Mouse (Mus musculus): ENCODE measurements around the gene Paf1.
"Not testable (repeated sequence)": the region's sequence is repeated elsewhere in the genome, so short reads cannot be mapped to it uniquely, and the experiment has no call there.

Paf1 gene

GRCm38 (mm10) chr7:28383606-28384005 is 9.1 kb upstream of the Paf1 start:
- DNase-seq (ENCODE audit: low read depth, low spot score) = no peak

DNA sequence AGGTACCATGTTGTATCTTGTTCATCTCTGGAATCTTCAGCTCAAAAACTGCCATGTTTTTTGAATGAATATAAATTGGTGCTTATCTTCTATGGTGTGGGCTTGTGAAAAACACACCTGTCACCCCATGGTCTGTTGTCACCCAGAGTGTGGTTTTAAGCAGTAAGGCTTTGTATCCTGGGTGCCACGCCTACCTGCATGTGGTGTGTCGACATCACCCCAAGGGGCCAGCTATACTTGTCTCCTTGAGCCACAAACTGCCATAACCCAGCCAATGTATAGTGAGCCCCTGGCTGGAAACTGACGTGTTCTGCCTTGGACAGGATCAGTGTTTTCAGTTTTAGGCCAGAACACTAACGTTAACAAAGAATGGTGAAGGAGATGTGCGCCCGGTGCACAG is 8.6 kb upstream of the Paf1 start:
- no peak for DNase-seq (ENCODE audit: low read depth, low spot score)

- no peak for DNase-seq (ENCODE audit: low read depth, low spot score)
Observed at GRCm38 (mm10) chr7:28385196-28385595, 7.6 kb upstream of the Paf1 start.

DNA sequence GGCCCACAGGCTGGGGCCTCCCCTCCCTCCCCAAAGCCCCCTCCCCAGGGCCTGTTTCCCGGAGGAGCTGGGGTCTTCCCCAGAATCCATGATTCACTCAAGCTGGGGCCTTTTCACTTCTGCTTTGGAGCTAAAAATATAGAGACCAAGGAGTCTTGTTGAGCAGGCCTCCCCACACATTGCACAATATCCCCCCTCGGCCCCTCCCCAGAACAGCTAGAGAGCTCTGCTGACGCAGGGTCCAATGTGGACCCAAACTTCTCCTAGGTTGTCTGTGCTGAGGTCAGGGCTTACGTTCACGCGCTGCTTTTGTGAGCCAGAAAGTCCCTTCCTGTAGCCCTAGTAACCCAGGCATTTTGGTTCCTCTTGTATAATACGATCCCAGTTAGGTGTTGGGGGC is 6.7 kb upstream of the Paf1 start:
- DNase-seq (ENCODE audit: low read depth, low spot score) = no peak

DNA sequence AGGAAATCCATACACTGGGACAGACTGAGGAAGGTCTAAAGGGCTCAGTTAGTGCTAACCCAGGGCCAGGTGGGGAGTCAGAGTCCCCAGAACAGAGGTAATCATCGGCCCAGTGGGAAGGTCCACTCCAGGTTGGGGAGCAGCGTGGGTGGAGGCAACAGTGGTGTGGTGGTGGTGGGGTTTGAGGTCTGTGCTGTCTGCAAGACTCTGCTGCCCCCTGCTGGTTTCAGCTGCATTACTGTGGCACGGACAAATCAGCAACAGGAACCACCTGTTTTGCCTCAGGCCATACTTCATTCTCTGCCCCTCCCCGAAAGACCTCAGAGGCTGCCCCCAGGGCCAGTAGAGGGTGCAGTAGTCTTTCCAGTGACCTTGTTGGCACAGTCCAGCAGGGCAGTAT is 6.3 kb upstream of the Paf1 start:
- DNase-seq (ENCODE audit: low read depth, low spot score) = no peak

- DNase-seq (ENCODE audit: low read depth, low spot score) = not testable (repeated sequence)
Observed at GRCm38 (mm10) chr7:28386877-28387276, 5.9 kb upstream of the Paf1 start.

DNA sequence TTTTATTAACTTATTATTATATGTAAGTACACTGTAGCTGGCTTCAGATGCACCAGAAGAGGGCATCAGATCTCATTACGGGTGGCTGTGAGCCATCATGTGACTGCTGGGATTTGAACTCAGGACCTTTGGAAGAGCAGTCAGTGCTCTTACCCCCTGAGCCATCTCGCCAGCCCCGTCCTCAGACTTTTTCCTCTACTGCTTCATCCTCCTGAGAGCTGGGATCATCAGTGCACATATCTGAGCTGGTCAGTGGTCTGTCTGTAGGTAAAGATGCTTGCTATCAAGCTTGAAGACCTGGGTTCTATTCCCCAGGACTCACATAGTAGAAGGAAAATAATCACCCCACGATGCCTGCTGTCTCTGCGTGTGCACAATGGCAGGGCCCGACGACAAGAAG is 5.4 kb upstream of the Paf1 start:
- DNase-seq (ENCODE audit: low read depth, low spot score) = not testable (repeated sequence)

DNA sequence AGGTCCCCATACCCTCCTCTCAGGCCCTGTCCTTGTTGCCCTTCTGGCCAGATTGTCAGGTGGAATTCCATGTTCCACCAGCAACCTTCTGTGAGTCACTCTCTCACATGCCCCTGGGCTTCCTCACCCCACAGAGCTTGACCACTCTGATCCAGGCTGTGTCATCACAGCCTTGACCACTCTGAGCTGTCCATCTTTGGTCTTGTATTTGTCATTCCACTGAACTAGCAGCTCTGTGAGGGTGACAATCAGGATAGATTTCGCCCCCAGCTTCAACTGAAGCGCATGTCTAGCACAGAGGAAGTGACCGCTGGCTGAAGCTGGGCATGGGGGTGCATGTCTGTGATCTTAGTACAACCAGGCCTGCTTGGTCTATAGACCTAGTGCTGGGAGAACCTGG is 2.4 kb upstream of the Paf1 start:
- no peak for DNase-seq (ENCODE audit: low read depth, low spot score)

DNA sequence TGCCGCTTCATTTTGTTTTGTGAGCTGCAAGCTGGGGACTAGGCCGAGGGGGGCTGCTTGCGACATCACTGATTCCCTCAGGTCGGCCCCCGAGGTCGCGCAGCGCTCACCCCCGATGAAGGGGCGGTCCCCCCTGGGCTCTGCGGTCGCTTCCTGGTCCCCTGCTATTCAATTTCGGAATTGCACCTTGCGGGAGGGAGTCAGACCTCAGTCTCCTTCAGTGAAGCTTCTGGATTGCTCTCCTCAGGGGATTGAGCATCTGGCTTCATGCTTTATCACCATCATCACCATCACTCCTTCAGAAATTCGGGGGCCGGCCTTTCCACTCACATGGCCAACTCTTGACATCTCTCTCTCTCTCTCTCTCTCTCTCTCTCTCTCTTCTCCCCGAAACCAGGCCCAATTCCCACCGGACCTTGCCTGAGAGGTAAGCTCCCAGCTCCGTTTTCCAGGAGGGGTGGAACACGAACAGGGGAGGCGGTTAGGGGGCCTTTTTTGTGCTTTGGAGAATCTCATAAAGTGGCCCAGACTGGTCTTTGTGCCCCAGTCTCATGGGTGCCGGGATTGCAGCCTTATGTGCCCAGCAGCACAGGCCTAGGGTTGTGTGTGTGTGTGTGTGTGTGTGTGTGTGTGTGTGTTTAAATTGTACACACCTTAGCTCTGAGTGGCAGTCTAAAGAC is 661 bp downstream of the Paf1 start:
- no peak for DNase-seq (ENCODE audit: low read depth, low spot score)

GRCm38 (mm10) chr7:28395425-28395824 is 2.7 kb downstream of the Paf1 start:
- DNase-seq (ENCODE audit: low read depth, low spot score) = no peak

GRCm38 (mm10) chr7:28398000-28398399 is 5.2 kb downstream of the Paf1 start:
- DNase-seq (ENCODE audit: low read depth, low spot score) = no peak

DNA sequence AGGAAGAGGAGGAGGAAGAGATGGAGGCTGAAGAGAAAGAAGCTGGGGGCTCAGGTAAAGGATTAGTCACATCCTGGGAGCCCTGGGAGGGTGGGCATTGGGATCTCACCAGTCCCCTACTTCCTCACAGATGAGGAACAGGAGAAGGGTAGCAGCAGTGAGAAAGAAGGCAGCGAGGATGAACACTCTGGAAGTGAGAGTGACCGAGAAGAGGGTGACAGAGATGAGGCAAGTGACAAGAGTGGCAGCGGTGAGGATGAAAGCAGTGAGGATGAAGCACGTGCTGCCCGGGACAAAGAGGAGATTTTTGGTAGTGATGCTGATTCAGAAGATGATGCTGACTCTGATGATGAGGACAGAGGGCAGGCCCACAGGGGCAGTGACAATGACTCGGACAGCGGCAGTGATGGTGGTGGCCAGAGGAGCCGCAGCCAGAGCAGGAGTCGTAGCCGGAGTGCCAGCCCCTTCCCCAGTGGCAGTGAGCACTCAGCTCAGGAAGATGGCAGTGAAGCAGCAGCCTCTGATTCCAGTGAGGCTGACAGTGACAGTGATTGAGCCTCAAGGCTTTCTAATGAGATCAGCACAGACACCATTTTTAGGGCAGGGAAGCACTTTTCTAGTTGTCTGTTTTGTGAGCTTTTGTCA is 6.1 kb downstream of the Paf1 start:
- DNase-seq (ENCODE audit: low read depth, low spot score) = no peak

DNA sequence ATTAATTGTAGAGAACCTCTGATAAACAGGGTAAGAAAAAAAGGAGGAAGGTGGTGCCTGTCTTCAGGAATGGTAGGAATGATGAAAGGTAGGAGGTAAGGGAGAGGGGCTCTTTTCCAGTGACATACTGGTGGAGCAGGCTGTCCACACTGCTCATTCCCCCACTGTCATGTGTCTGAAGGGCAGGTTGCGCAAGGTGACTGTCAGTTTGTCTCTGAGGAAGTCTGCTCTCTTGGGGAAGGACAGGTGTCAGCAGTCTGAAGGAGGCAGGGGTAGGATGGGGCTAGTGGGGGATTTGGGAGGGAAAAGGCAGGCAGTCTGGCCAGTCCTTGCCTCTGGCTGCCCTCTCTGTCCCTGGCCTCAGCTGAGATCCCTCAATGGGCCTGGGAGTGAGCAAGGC is 8.3 kb downstream of the Paf1 start:
- no peak for DNase-seq (ENCODE audit: low read depth, low spot score)

- DNase-seq (ENCODE audit: low read depth, low spot score) = no peak
Observed at GRCm38 (mm10) chr7:28401942-28402341, 9.2 kb downstream of the Paf1 start.

DNA sequence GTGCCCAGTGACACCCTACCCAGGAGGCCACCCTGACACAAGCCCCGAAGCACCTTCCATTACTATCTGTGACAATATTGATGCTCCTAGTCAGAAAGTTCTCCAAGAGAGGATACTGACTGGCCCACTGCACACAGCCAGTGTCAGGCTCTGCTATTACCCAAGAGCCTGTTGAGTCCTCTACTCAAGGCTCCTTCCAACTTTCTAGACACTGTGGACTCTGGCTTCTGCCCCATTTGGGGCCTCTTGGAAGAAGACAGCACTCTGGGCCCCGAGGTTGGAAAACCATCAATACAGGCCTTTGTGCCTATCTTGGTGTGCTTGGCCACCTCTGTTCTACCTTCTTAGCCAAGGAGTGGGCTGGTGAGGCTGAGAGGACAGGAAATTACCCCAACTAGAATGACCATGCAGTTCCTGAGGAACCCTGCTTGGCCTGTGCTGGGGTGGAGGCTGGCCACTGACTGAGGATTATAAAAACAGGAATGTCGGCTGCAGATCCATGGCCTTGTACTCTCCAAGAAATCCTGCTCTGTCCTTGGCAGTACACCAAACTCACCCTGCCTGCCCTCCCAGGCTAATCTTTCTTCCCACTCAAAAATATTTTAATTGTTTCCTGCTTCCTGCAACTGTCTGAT is 18.2 kb downstream of the Paf1 start:
- no peak for DNase-seq (ENCODE audit: low read depth, low spot score)

- no peak for DNase-seq (ENCODE audit: low read depth, low spot score)
Observed at GRCm38 (mm10) chr7:28412826-28413225, 20.1 kb downstream of the Paf1 start.

DNA sequence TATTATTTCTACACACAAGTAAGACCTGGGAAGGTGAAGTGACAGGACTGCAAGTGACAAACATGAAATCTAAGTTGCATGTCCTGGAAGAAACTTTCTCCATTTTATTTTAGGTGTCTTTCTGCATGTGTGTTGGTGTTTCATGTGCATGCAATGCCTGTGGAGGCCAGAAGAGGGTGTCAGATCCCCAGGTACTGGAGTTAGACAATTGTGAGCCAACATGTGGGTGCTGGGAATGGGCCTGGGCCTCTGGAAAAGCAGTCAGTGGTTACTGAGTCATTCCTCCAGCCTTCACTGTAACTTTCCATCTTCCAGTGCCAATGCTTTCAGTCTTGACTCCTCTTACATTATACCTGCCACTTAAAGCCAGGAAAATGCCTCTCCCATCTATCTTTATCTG is 24.6 kb downstream of the Paf1 start:
- no peak for DNase-seq (ENCODE audit: low read depth, low spot score)

- DNase-seq (ENCODE audit: low read depth, low spot score) = no peak
Observed at GRCm38 (mm10) chr7:28418096-28418670, 25.4 kb downstream of the Paf1 start.

- no peak for DNase-seq (ENCODE audit: low read depth, low spot score)
Observed at GRCm38 (mm10) chr7:28419416-28419815, 26.7 kb downstream of the Paf1 start.

DNA sequence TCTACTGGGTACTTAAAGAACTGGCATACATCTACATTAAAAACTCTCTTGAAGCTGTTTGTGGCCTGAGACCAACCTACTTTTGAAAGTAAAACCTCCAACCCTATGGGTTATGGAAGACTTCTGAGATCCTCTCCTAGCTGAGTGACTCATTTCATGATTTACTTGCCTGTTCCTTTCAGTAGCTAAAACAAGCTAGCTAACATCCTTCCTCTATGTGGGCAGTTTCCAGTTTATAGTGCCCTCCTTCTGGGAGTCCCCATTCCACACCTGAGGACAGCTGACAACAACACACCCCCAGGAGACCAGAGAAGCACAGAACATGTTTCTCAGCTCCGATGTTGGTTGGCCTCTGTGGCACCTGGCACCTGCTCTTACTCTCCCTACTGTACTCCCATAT is 30.3 kb downstream of the Paf1 start:
- DNase-seq (ENCODE audit: low read depth, low spot score) = no peak

DNA sequence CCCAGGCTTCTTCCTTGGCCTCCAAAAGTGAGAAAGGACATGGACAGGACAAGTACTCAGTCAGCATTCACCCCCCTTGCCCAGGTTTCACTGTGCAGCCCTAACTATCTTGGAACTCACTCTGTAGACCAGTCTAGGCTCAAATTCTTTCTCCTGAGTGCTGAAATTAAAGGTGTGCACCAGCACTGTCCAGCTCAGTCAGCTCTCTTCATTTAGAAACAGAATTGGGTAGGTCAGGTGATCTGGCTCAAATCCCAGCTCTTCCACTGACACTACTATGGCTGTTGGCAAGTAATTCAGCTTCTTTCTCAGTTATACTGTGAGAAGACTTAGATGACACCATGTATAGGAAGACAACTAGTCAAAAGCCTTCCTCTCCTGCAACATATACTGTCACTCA is 35.0 kb downstream of the Paf1 start:
- no peak for DNase-seq (ENCODE audit: low read depth, low spot score)

DNA sequence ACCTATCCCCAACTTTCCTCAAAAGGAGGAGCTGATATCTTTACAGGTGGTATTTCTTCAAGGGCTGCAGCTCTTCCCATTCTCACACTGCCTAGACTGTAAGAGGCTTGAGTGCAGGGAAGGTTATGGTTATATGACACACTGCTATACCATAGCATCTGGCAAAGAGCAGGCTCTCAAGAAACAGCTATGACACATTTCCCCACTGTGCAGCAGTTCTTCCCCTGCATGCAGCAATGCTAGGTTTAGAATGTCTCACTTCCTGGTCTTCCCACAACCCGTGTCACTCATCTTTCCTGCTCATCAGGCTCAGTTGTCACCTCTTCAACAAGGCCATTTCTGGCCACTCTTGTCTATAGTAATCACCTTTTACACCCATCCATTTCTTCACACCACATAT is 37.8 kb downstream of the Paf1 start:
- DNase-seq (ENCODE audit: low read depth, low spot score) = no peak

DNA sequence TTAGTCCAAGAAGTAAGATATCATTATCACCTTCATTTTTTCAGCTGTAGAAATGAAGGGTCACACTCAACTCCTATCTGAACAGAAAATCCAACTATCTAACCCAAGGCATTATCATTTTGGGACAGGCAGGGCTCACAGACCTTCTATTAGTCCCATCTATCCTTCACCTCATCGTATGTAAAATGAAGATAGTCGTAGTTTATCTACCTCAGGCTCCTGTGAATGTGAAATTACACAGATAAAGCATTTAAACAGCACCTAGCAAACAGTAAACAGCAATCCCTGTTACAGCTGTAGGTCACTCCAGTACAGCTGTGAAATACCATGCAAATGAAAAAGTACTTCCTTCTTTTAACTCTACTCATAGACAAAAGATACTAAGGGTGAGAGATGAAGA is 39.5 kb downstream of the Paf1 start:
- no peak for DNase-seq (ENCODE audit: low read depth, low spot score)
